22 mouse cellular contexts compared by ENCODE assay signal in the genomic region with DNA sequence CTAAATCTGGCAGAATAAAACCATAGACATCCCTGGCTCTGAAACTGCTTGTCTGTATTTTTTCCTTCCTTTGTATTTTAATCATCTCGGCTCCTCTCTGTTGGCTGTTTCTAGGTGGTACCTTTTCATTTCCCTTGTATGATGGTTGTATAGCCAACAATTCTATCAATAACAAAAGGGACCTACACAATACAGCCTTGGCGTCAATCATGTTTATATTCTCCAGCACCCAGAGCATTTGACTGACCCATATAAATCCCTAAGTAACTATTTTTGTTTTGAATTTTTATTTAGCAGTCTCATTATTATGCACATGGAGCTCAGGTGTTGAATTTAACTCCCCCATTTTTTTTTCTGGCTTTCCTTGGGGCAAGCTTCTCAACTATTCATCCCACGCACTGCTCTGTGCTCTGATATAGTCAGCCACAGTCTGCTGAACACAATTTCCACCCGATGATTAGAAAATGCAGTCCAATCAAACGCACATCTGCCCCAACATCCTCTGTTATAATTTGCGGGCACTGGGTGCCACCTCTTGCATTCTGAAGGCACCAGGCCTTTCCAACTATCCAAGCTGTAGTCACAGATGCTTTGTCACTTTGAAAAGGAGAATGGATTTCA.
DNase-seq lines count a peak whose midpoint lies in the region; ATAC-seq and TF ChIP-seq lines count a peak whose summit lies in the region.
"Had no signal": no experiment of that assay in that cellular context is flagged by ENCODE, and none has a peak within 500 bp of the region (broad histone marks: within the 10 kb centered on the region; RNA-seq: fewer than 3 reads in every experiment).

No protein-coding gene starts in this region.

- peak; percentile 85 for ATAC-seq in hindbrain, embryonic 12.5 days (ENCODE audit: low FRiP score)
- no peak for ATAC-seq in hindbrain, postnatal 0 days
- no peak for ATAC-seq in megakaryocyte-erythroid progenitor cell, adult 5-6 weeks (replicated peaks; ENCODE audit: low FRiP score, low TSS enrichment, poor library complexity, severe bottlenecking)
- ATAC-seq: CD4-positive, CD25-positive, alpha-beta regulatory T cell, adult 4 months; intestine, postnatal 0 days; midbrain, embryonic 16.5 days had no signal

- H3K9me3 ChIP-seq in hindbrain, embryonic 12.5 days (replicated peaks), result no peaks in the 10 kb centered on the region
- no peaks in the 10 kb centered on the region for H3K9me3 ChIP-seq in hindbrain, postnatal 0 days (ENCODE audit: low read length)
- H3K9me3 ChIP-seq: heart, embryonic 15.5 days; limb, embryonic 12.5 days had no signal

- no peak for TF ChIP-seq CTCF in hindbrain, postnatal 0 days (IDR thresholded peaks at IDR 0.05; ENCODE audit: low read depth)

- no peak overlapping the region for H3K4me2 ChIP-seq in hindbrain, embryonic 12.5 days (replicated peaks)
- no peak overlapping the region for H3K4me2 ChIP-seq in hindbrain, postnatal 0 days (ENCODE audit: low read depth, low read length)
- H3K4me2 ChIP-seq: heart, embryonic 15.5 days; limb, embryonic 12.5 days; liver, embryonic 11.5 days had no signal

- WGBS in hindbrain, embryonic 12.5 days, result 64% methylated on average over 6 of the region's 6 CpGs
- WGBS in hindbrain, postnatal 0 days, result 61% methylated on average over 6 of the region's 6 CpGs

- DNase-seq in layer of hippocampus, postnatal 10 days (ENCODE audit: low spot score in 2 of 2), result peak; percentile 9 to 20
- DNase-seq in layer of hippocampus, adult 11-12 months (ENCODE audit: low spot score), result no peak
- DNase-seq in brain, adult 2 months (ENCODE audit: low read depth, low spot score), result peak; percentile 63
- peak; percentile 12 for DNase-seq in hindbrain, postnatal 0 days (ENCODE audit: low spot score)
- no peak for DNase-seq in spleen, postnatal 36 days (ENCODE audit: low spot score in 2 of 2)
- DNase-seq: adrenal gland, postnatal 14 days; cerebellum, adult 18-20 months; gastrocnemius, postnatal 14 days; kidney, postnatal 14 days; lung, postnatal 36 days; right cerebral cortex, postnatal 25 days; thymus, postnatal 25 days had no signal

- H3K4me3 ChIP-seq in hindbrain, embryonic 12.5 days, result no peak overlapping the region
- H3K4me3 ChIP-seq in hindbrain, postnatal 0 days (ENCODE audit: low read length), result no peak overlapping the region
- H3K4me3 ChIP-seq: erythroblast, embryonic 14.5 days; heart, embryonic 15.5 days; left cerebral cortex, adult 2 months; limb, embryonic 12.5 days had no signal

- H3K27ac ChIP-seq in hindbrain, embryonic 12.5 days, result peak overlapping the region; percentile 79
- H3K27ac ChIP-seq in hindbrain, postnatal 0 days, result no peak overlapping the region; the same call in 1 of the 2 replicates
- H3K27ac ChIP-seq: heart, embryonic 15.5 days; left cerebral cortex, adult 2 months; limb, embryonic 12.5 days had no signal

- no peaks in the 10 kb centered on the region for H3K27me3 ChIP-seq in hindbrain, embryonic 12.5 days
- H3K27me3 ChIP-seq in hindbrain, postnatal 0 days (ENCODE audit: insufficient read depth, low read length), result no peaks in the 10 kb centered on the region
- H3K27me3 ChIP-seq: heart, embryonic 15.5 days; limb, embryonic 12.5 days had no signal

- no peaks in the 10 kb centered on the region for H3K4me1 ChIP-seq in hindbrain, embryonic 12.5 days
- H3K4me1 ChIP-seq in hindbrain, postnatal 0 days (ENCODE audit: insufficient read depth, low read length), result no peaks in the 10 kb centered on the region
- H3K4me1 ChIP-seq: heart, embryonic 15.5 days; limb, embryonic 12.5 days had no signal

- no peaks in the 10 kb centered on the region for H3K36me3 ChIP-seq in hindbrain, embryonic 12.5 days
- H3K36me3 ChIP-seq in hindbrain, postnatal 0 days (ENCODE audit: insufficient read depth, low read length), result no peaks in the 10 kb centered on the region
- H3K36me3 ChIP-seq: heart, embryonic 15.5 days; limb, embryonic 12.5 days had no signal

- H3K9ac ChIP-seq in hindbrain, embryonic 12.5 days, result no peak overlapping the region
- H3K9ac ChIP-seq in hindbrain, postnatal 0 days (replicated peaks; ENCODE audit: low read length), result no peak overlapping the region
- H3K9ac ChIP-seq: heart, embryonic 15.5 days; limb, embryonic 12.5 days had no signal

Comparison
In these comparisons a context has a peak if more than half of its experiments do, and no peak if none do; other contexts are left out.
1. DNase-seq: peak in layer of hippocampus, postnatal 10 days (2 of 2), brain, adult 2 months (single experiment) and hindbrain, postnatal 0 days (single experiment); none in layer of hippocampus, adult 11-12 months (single experiment) and spleen, postnatal 36 days (0 of 2).